Mouse (Mus musculus): ENCODE data around the gene Spin4.
A peak's percentile ranks its signal among the peaks of the same experiment; 100 is the strongest.

Spin4 gene

GRCm38 (mm10) chrX:95026361-95026892 is at the start of gene Spin4:
Gene Spin4 (minus strand): TSS chrX:95026682.
- peak; percentile 11 to 18 for DNase-seq

- no peak for DNase-seq
Observed at GRCm38 (mm10) chrX:95027907-95028306, 1.4 kb upstream of the Spin4 start.

GRCm38 (mm10) chrX:95025779-95026360 is 612 bp downstream of the Spin4 start:
- peak in 1 of 2 experiments; percentile 1 for DNase-seq

GRCm38 (mm10) chrX:95012033-95012432 is 14.4 kb downstream of the Spin4 start:
- DNase-seq, result no peak

GRCm38 (mm10) chrX:94998845-94999244 is 27.6 kb downstream of the Spin4 start:
- no peak for DNase-seq

- DNase-seq, result no peak
Observed at GRCm38 (mm10) chrX:94994113-94994512, 32.4 kb downstream of the Spin4 start.

GRCm38 (mm10) chrX:94990903-94991302 is 35.6 kb downstream of the Spin4 start:
- no peak for DNase-seq

- DNase-seq, result peak in 1 of 2 experiments; percentile 6
Observed at GRCm38 (mm10) chrX:94990080-94990825, 36.2 kb downstream of the Spin4 start.
